Mouse (Mus musculus) MEL (cell line): ENCODE measurements around the gene Rsg1. TPM values are rescaled to one million over a fixed set of nuclear protein-coding genes. Genes with fewer than 3 reads are reported as not detected.

Experiments used
- DNase-seq: peaks from one replicate; pipeline ENCODE4 v3.0.0; 2011; ENCODE audit warnings: low read depth, low spot score
- H3K27ac ChIP-seq: 2 replicates; pipeline ENCODE4 v1.5.1; 2012; ENCODE audit warnings: low read depth, mild to moderate bottlenecking, control low read depth, low read length, moderate library complexity; ENCODE audit not compliant: control insufficient read depth
- H3K27me3 ChIP-seq, 2 experiments: fragments of 150-350 bp in 1 of 2; sonication (generic) in 1 of 2; 2 replicates each; pipeline ENCODE4 v1.6.1; 2012; ENCODE audit warnings: low read length in 2 of 2, mild to moderate bottlenecking in 2 of 2, improper control_type of control experiment in 1 of 2, moderate library complexity in 1 of 2; ENCODE audit not compliant: insufficient read depth in 2 of 2, control insufficient read depth in 1 of 2
- H3K36me3 ChIP-seq, 2 experiments: 2 replicates each; pipeline ENCODE4 v1.6.1; 2012 to 2014; ENCODE audit warnings: low read length in 2 of 2, improper control_type of control experiment in 1 of 2, inconsistent platforms in 1 of 2, mild to moderate bottlenecking in 1 of 2; ENCODE audit not compliant: insufficient read depth in 2 of 2, control insufficient read depth in 1 of 2
- H3K4me1 ChIP-seq, 2 experiments: fragments of 150-350 bp in 1 of 2; sonication (generic) in 1 of 2; 2 replicates each; pipeline ENCODE4 v1.6.1; 2012; ENCODE audit warnings: low read length in 2 of 2, improper control_type of control experiment in 1 of 2, mild to moderate bottlenecking in 1 of 2; ENCODE audit not compliant: insufficient read depth in 2 of 2, control insufficient read depth in 1 of 2
- H3K4me3 ChIP-seq, 2 experiments: fragments of 150-350 bp in 1 of 2; sonication (generic) in 1 of 2; 2 replicates each; pipeline ENCODE4 v1.5.1; 2012; ENCODE audit warnings: low read depth in 2 of 2, low read length in 2 of 2, mild to moderate bottlenecking in 2 of 2, moderate library complexity in 2 of 2, control low read depth in 1 of 2, improper control_type of control experiment in 1 of 2; ENCODE audit not compliant: control insufficient read depth in 1 of 2, insufficient read depth in 1 of 2
- H3K79me2 ChIP-seq: 2 replicates; pipeline ENCODE4 v1.6.1; 2012; ENCODE audit warnings: mild to moderate bottlenecking, low read length, moderate library complexity; ENCODE audit not compliant: control insufficient read depth, poor library complexity, insufficient read depth
- H3K9ac ChIP-seq: 2 replicates; pipeline ENCODE4 v1.6.1; 2012; ENCODE audit warnings: low read depth, mild to moderate bottlenecking, control low read depth, low read length, moderate library complexity; ENCODE audit not compliant: control insufficient read depth, poor library complexity, severe bottlenecking
- H3K9me3 ChIP-seq: fragments of 150-350 bp; sonication (generic); replicated peaks from 2 replicates; pipeline ENCODE4 v1.6.1; 2012; ENCODE audit warnings: mild to moderate bottlenecking, low read length, improper control_type of control experiment, moderate library complexity; ENCODE audit not compliant: insufficient read depth
- CTCF ChIP-seq, 3 experiments: IDR thresholded peaks in 2 of 3; conservative IDR thresholded peaks in 1 of 3; 2 replicates each; pipeline ENCODE4 v1.5.1; 2011 to 2012; ENCODE audit warnings: low read length in 3 of 3, low read depth in 2 of 3, mild to moderate bottlenecking in 2 of 3, improper control_type of control experiment in 1 of 3, inconsistent platforms in 1 of 3, mixed read lengths in 1 of 3, moderate library complexity in 1 of 3; ENCODE audit not compliant: control insufficient read depth in 1 of 3, insufficient read depth in 1 of 3, poor library complexity in 1 of 3, severe bottlenecking in 1 of 3
- ELF1 ChIP-seq: IDR thresholded peaks from 2 replicates; pipeline ENCODE4 v1.6.1; 2014; ENCODE audit warnings: low read depth, mild to moderate bottlenecking, inconsistent platforms, low read length, improper control_type of control experiment, moderate library complexity
- EP300 ChIP-seq, 2 experiments: IDR thresholded peaks; 2 replicates each; pipeline ENCODE4 v1.6.1; 2011; ENCODE audit warnings: improper control_type of control experiment in 2 of 2, low read length in 2 of 2, low read depth in 1 of 2, mild to moderate bottlenecking in 1 of 2
- ETS1 ChIP-seq: IDR thresholded peaks from 2 replicates; pipeline ENCODE4 v1.6.1; 2012; ENCODE audit warnings: low read depth, mild to moderate bottlenecking, inconsistent platforms, low read length, improper control_type of control experiment, moderate library complexity
- JUND ChIP-seq: IDR thresholded peaks from 2 replicates; pipeline ENCODE4 v1.6.1; 2011; ENCODE audit warnings: low read depth, mild to moderate bottlenecking, improper control_type of control experiment, low read length
- KAT2A ChIP-seq: conservative IDR thresholded peaks from 2 replicates; pipeline ENCODE4 v1.6.1; 2012; ENCODE audit warnings: low read depth, low read length, improper control_type of control experiment, inconsistent platforms
- MXI1 ChIP-seq: IDR thresholded peaks from 2 replicates; pipeline ENCODE4 v1.6.1; 2011; ENCODE audit warnings: mild to moderate bottlenecking, low read depth, low read length, improper control_type of control experiment
- MYC ChIP-seq: IDR thresholded peaks from 2 replicates; pipeline ENCODE4 v1.6.1; 2011; ENCODE audit warnings: low read depth, mild to moderate bottlenecking, low read length, improper control_type of control experiment, moderate library complexity
- NRF1 ChIP-seq: IDR thresholded peaks from 2 replicates; pipeline ENCODE4 v1.6.1; 2014; ENCODE audit warnings: low read depth, mild to moderate bottlenecking, inconsistent platforms, low read length, improper control_type of control experiment, moderate library complexity; ENCODE audit not compliant: poor library complexity, insufficient read depth, severe bottlenecking
- POLR2A ChIP-seq, 2 experiments: IDR thresholded peaks; 2 replicates each; pipeline ENCODE4 v1.6.1; 2011 to 2012; ENCODE audit warnings: low read length in 2 of 2, mild to moderate bottlenecking in 2 of 2, control low read depth in 1 of 2, improper control_type of control experiment in 1 of 2, low read depth in 1 of 2, moderate library complexity in 1 of 2; ENCODE audit not compliant: control insufficient read depth in 1 of 2, insufficient read depth in 1 of 2, poor library complexity in 1 of 2
- POLR2AphosphoS2 ChIP-seq: IDR thresholded peaks from 2 replicates; pipeline ENCODE4 v1.6.1; 2011; ENCODE audit warnings: low read length, improper control_type of control experiment
- RCOR1 ChIP-seq: IDR thresholded peaks from 2 replicates; pipeline ENCODE4 v1.6.1; 2012; ENCODE audit warnings: low read depth, mild to moderate bottlenecking, inconsistent platforms, low read length, improper control_type of control experiment
- SIN3A ChIP-seq: IDR thresholded peaks from 2 replicates; pipeline ENCODE4 v1.6.1; 2012; ENCODE audit warnings: low read length, improper control_type of control experiment, inconsistent platforms
- TCF12 ChIP-seq: IDR thresholded peaks from 2 replicates; pipeline ENCODE4 v1.6.1; 2014; ENCODE audit warnings: low read depth, mild to moderate bottlenecking, inconsistent platforms, low read length, improper control_type of control experiment, moderate library complexity
- UBTF ChIP-seq: IDR thresholded peaks from 2 replicates; pipeline ENCODE4 v1.6.1; 2012; ENCODE audit warnings: low read depth, mild to moderate bottlenecking, inconsistent platforms, low read length, improper control_type of control experiment, moderate library complexity, borderline replicate concordance; ENCODE audit not compliant: insufficient read depth
- USF1 ChIP-seq: IDR thresholded peaks from 2 replicates; pipeline ENCODE4 v1.6.1; 2014; ENCODE audit warnings: low read depth, mild to moderate bottlenecking, inconsistent platforms, low read length, improper control_type of control experiment, moderate library complexity
- ZMIZ1 ChIP-seq: IDR thresholded peaks from 2 replicates; pipeline ENCODE4 v1.6.1; 2012; ENCODE audit warnings: low read depth, mild to moderate bottlenecking, inconsistent platforms, low read length, improper control_type of control experiment, moderate library complexity
- ZNF384 ChIP-seq: IDR thresholded peaks from 2 replicates; pipeline ENCODE4 v1.6.1; 2012; ENCODE audit warnings: low read depth, mild to moderate bottlenecking, inconsistent platforms, low read length, improper control_type of control experiment
- polyA plus RNA-seq, 2 experiments: library from polyadenylated mRNA; stranded (reverse) in 1 of 2; unstranded in 1 of 2; fragments of >175 nt in 1 of 2; fragments of >200 nt in 1 of 2; gene quantifications; 2 replicates each; pipeline versions ENCODE4 v1.2.1 to v1.2.4; 2012; ENCODE audit warnings: low replicate concordance in 2 of 2, low read depth in 1 of 2; ENCODE audit not compliant: insufficient read length in 2 of 2, insufficient read depth in 1 of 2, missing spikeins in 1 of 2
- total RNA-seq: library from RNA; depleted of rRNA; stranded (reverse); fragments of 300-350 nt; gene quantifications from 2 replicates; pipeline ENCODE4 v1.2.3, GENCODE M21; 2012

Gene Rsg1
- total and polyA plus RNA-seq, 3 experiments, result 4.8 to 5.8 TPM; not detected in 1

GRCm38 (mm10) chr4:141270201-141270940, 56.6 kb downstream of the Rsg1 start:
- Histone ChIP-seq H3K4me3 (no peak overlapping the region), H3K4me1 (peaks cover 0 to 14% of the 10 kb centered on the region in 2 experiments; a peak in 1 of 4 replicates), H3K9ac (no peak overlapping the region), H3K27ac (no peak overlapping the region), H3K27me3 (no peaks in the 10 kb centered on the region), H3K36me3 (peaks cover 0 to 2% of the 10 kb centered on the region in 2 experiments; a peak in 1 of 4 replicates), H3K9me3 (no peaks in the 10 kb centered on the region), H3K79me2 (no peaks in the 10 kb centered on the region)
- no peak for DNase-seq
- no peak for TF ChIP-seq ZMIZ1
- TF ChIP-seq SIN3A, result no peak
- TF ChIP-seq JUND, result no peak
- no peak for TF ChIP-seq ELF1
- no peak for TF ChIP-seq MXI1
- TF ChIP-seq ZNF384, result no peak
- TF ChIP-seq POLR2A (IDR thresholded peaks at IDR 0.05; ENCODE audit: control insufficient read depth in 1 of 2, insufficient read depth in 1 of 2, low read depth in 1 of 2, low read length in 2 of 2, poor library complexity in 1 of 2), result no peak
- no peak for TF ChIP-seq KAT2A
- no peak for TF ChIP-seq EP300 (IDR thresholded peaks at IDR 0.05; ENCODE audit: low read depth in 1 of 2, low read length in 2 of 2)
- TF ChIP-seq USF1, result no peak
- TF ChIP-seq POLR2AphosphoS2, result no peak
- no peak for TF ChIP-seq NRF1
- no peak for TF ChIP-seq MYC
- TF ChIP-seq ETS1, result no peak
- TF ChIP-seq RCOR1, result no peak
- TF ChIP-seq, all 39 proteins: peak for 0

DNA sequence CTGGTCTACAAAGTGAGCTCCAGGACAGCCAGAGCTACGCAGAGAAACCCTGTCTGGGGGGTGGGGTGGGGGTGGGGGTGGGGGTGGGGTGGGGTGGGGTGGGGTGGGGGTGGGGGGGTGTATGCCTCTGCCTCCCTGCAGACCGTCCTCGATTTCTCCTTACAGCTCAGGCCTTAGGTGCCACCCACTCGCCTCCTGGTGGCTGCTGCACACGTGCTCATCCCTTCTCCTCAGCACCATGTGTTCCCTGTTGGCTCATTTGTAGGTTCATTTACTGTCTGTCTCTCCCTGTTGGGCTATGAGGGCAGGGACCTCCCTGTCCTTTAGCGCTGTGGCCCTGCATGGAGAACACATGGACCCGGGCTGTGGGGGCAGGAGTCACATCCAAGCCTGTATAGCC, 57.5 kb downstream of the Rsg1 start:
- Histone ChIP-seq H3K9ac (no peak overlapping the region), H3K27ac (no peak overlapping the region), H3K9me3 (no peaks in the 10 kb centered on the region), H3K4me3 (no peak overlapping the region), H3K36me3 (peaks cover 0 to 2% of the 10 kb centered on the region in 2 experiments; a peak in 1 of 4 replicates), H3K4me1 (peaks cover 0 to 14% of the 10 kb centered on the region in 2 experiments; a peak in 1 of 4 replicates), H3K27me3 (0 out of 4 replicates have a peak, but pooled peaks cover 0 to 2% of the 10 kb centered on the region in 2 experiments), H3K79me2 (no peaks in the 10 kb centered on the region)
- no peak for TF ChIP-seq UBTF
- no peak for TF ChIP-seq TCF12
- TF ChIP-seq CTCF (IDR thresholded peaks at IDR 0.05 in 2 of 3, conservative IDR thresholded peaks at IDR 0.05 in 1 of 3; ENCODE audit: control insufficient read depth in 1 of 3, insufficient read depth in 1 of 3, low read depth in 2 of 3, low read length in 3 of 3, poor library complexity in 1 of 3, severe bottlenecking in 1 of 3), result peak in 1 of 3 experiments; percentile 8; a peak in 1 of 6 replicates
- DNase-seq, result no peak
